Mouse (Mus musculus) small intestine, adult 2 months (tissue): ENCODE results near the gene Bbs2.

Experiments
- CTCF ChIP-seq: fragments of 200-500 bp; IDR thresholded peaks from 2 replicates; pipeline ENCODE4 v1.5.1; 2012; ENCODE audit warnings: low read depth, mild to moderate bottlenecking, control low read depth, inconsistent platforms, low read length, moderate library complexity, mixed read lengths; ENCODE audit not compliant: insufficient replicate concordance, insufficient read length; ENCODE audit errors: extremely low read depth
- POLR2A ChIP-seq: fragments of 200-500 bp; IDR thresholded peaks from 2 replicates; pipeline ENCODE4 v1.6.1; 2012; ENCODE audit warnings: low read depth, mild to moderate bottlenecking, control low read depth, inconsistent platforms, low read length, moderate library complexity

DNA sequence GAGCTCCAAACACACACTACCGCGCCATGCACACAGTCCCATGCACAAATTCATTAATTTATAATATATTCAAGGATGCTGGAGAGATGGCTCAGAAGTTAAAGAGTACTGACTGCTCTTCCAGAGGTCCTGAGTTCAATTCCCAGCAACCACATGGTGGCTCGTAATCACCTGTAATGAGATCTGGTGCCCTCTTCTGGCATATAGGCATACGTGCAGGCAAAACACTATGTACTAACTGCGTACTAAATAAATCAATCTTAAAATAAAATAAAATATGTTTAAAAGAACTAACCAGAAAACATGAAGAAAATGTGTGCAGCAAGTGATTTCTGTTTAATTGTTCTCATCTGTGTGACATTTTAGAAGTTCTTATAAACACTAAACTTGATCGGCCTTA, 4.4 kb downstream of the Bbs2 start:
- TF ChIP-seq CTCF (no peak), POLR2A (no peak)
